Mouse (Mus musculus): ENCODE results near the gene Acap3.

DNA sequence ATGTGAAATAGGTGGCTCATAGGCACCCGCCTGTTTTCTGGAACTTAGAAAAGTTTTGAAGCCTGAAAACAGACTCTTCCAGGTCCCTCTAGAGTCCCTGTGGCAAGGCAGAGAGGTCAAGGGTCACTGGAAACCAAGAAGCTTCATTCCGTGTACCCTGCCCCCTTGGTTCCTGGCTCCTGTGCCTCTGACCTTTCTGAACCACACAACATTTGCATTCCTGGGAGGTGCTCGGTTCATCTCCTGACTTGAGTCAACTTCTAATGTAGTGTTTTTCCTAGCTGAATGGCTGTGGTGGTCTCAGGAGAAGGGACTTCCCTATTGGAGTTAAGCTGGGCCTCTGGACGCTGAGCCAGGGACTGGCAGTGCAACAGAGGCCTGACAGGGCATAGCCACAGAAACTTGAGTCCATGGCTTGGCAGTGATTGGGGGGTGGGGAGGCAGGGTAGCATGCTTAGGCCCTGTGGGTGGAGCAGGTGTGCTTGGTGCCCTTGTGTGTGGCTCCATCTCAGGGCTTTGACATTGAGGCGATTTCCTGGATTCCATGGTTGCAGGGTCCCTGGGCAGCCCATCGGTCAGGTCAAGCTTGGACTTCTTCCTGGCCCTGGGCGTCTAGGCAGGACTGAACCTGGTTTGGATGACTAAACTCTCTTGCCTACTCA lies 43.1 kb upstream of the Acap3 start:
- no peak for TF ChIP-seq CTCF (IDR thresholded peaks at IDR 0.05; ENCODE audit: low read depth)
- no peak for TF ChIP-seq EP300 (IDR thresholded peaks at IDR 0.05; ENCODE audit: low read depth)

Measured in heart, postnatal 0 days (tissue).